Mouse (Mus musculus) heart, embryonic 13.5 days (tissue): ENCODE data around the gene Sys1. TPM values are rescaled to one million over a fixed set of nuclear protein-coding genes. Genes with fewer than 3 reads are reported as not detected.
A peak's percentile ranks its signal among the peaks of the same experiment; 100 is the strongest.

Experiments
- ATAC-seq: fragments of 200-750 bp; cut with Nextera tagmentation; 2 replicates; pipeline ENCODE4 v1.8.0; 2017; ENCODE audit warnings: moderate TSS enrichment; ENCODE audit not compliant: insufficient number of reproducible peaks, low FRiP score, low TSS enrichment; ENCODE audit errors: extremely low read depth
- H3K27ac ChIP-seq: fragments of 300-500 bp; sonication (generic); replicated peaks from 2 replicates; pipeline ENCODE4 v1.5.1; 2015; ENCODE audit warnings: moderate library complexity, mild to moderate bottlenecking, inconsistent platforms
- H3K27me3 ChIP-seq: fragments of 300-500 bp; sonication (generic); replicated peaks from 2 replicates; pipeline ENCODE4 v1.6.1; 2015; ENCODE audit warnings: mild to moderate bottlenecking, inconsistent platforms
- H3K36me3 ChIP-seq: fragments of 300-500 bp; sonication (generic); 2 replicates; pipeline ENCODE4 v1.6.1; 2015; ENCODE audit warnings: mild to moderate bottlenecking, inconsistent platforms
- H3K4me1 ChIP-seq: fragments of 300-500 bp; sonication (generic); 2 replicates; pipeline ENCODE4 v1.6.1; 2015; ENCODE audit warnings: inconsistent platforms
- H3K4me2 ChIP-seq: fragments of 300-500 bp; sonication (generic); 2 replicates; pipeline ENCODE4 v1.6.1; 2015; ENCODE audit warnings: inconsistent platforms, mild to moderate bottlenecking, moderate library complexity
- H3K4me3 ChIP-seq: fragments of 300-500 bp; sonication (generic); 2 replicates; pipeline ENCODE4 v1.5.1; 2015; ENCODE audit warnings: moderate library complexity, mild to moderate bottlenecking, inconsistent platforms
- H3K9ac ChIP-seq: fragments of 300-500 bp; sonication (generic); 2 replicates; pipeline ENCODE4 v1.6.1; 2015; ENCODE audit warnings: inconsistent platforms, mild to moderate bottlenecking, moderate library complexity
- H3K9me3 ChIP-seq: fragments of 300-500 bp; sonication (generic); 2 replicates; pipeline ENCODE4 v1.6.1; 2016; ENCODE audit warnings: inconsistent platforms
- WGBS: fragments of 180-500 bp; shearing (Covaris S2); methylation state at CpG from one replicate; pipeline ENCODE4 v1.1.7; 2015; ENCODE audit warnings: mixed read lengths; 5-methylcytosine and 5-hydroxymethylcytosine counted together
- polyA plus RNA-seq: library from polyadenylated mRNA; unstranded; fragments of >200 nt; fragmentation: Nextera tagmentation; extraction: Ambion mirVana; gene quantifications from 2 replicates; pipeline ENCODE4 v1.2.1, GENCODE M21; 2015

Gene Sys1
- polyA plus RNA-seq, 1 experiment from 2014 or later: 37.2 TPM

- peak overlapping the region; percentile 51 for H3K4me2 ChIP-seq
- no peak for ATAC-seq
- peak overlapping the region; percentile 74 for H3K27ac ChIP-seq
- no peaks in the 10 kb centered on the region for H3K36me3 ChIP-seq
- H3K9me3 ChIP-seq: no peaks in the 10 kb centered on the region
- peaks cover 77% of the 10 kb centered on the region for H3K4me1 ChIP-seq
- no peaks in the 10 kb centered on the region for H3K27me3 ChIP-seq
- 26% methylated on average over 14 of the region's 14 CpGs for WGBS
- 0 out of 2 replicates have a peak overlapping the region, but pooled peaks have one; percentile 1 for H3K4me3 ChIP-seq
- no peak overlapping the region for H3K9ac ChIP-seq
These were observed 3.6 kb upstream of the Sys1 start for GRCm38 (mm10) chr2:164453047-164453757.

- ATAC-seq: no peak
- Histone ChIP-seq H3K4me2 (no peak overlapping the region), H3K36me3 (no peaks in the 10 kb centered on the region), H3K9me3 (no peaks in the 10 kb centered on the region), H3K4me1 (peaks cover 73% of the 10 kb centered on the region), H3K27ac (no peak overlapping the region), H3K4me3 (no peak overlapping the region), H3K27me3 (no peaks in the 10 kb centered on the region), H3K9ac (no peak overlapping the region)
- 62% methylated on average over 7 of the region's 7 CpGs for WGBS
These were observed 2.8 kb upstream of the Sys1 start for GRCm38 (mm10) chr2:164453887-164454500.

DNA sequence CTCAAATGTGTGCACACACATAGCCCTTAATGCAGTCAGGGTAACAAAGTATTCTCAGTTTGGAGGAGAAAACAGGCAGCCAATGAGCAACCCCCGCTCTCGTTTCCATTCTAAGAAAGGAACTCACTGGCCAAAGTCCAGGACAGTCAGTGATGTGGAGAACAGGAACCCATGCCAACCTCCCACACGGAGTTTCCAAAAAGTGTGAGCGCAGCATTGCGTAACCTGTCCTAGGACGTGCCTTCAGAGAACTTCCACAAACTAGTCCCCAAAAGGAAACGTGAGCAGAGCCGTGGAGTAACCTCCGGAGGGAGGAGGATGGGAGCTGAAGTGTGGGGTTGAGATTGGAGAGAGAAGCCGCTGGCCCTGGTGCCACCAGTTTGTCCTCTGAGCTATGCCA, 1.9 kb upstream of the Sys1 start:
- WGBS: 44% methylated on average over 10 of the region's 10 CpGs
- H3K4me2 ChIP-seq: no peak overlapping the region; the same call in 1 of the 2 replicates
- ATAC-seq: no peak
- no peak overlapping the region for H3K9ac ChIP-seq
- H3K36me3 ChIP-seq: no peaks in the 10 kb centered on the region
- no peaks in the 10 kb centered on the region for H3K9me3 ChIP-seq
- no peaks in the 10 kb centered on the region for H3K27me3 ChIP-seq
- peaks cover 64% of the 10 kb centered on the region for H3K4me1 ChIP-seq
- no peak overlapping the region for H3K4me3 ChIP-seq
- H3K27ac ChIP-seq: 0 out of 2 replicates have a peak overlapping the region, but pooled peaks have one; percentile 37

DNA sequence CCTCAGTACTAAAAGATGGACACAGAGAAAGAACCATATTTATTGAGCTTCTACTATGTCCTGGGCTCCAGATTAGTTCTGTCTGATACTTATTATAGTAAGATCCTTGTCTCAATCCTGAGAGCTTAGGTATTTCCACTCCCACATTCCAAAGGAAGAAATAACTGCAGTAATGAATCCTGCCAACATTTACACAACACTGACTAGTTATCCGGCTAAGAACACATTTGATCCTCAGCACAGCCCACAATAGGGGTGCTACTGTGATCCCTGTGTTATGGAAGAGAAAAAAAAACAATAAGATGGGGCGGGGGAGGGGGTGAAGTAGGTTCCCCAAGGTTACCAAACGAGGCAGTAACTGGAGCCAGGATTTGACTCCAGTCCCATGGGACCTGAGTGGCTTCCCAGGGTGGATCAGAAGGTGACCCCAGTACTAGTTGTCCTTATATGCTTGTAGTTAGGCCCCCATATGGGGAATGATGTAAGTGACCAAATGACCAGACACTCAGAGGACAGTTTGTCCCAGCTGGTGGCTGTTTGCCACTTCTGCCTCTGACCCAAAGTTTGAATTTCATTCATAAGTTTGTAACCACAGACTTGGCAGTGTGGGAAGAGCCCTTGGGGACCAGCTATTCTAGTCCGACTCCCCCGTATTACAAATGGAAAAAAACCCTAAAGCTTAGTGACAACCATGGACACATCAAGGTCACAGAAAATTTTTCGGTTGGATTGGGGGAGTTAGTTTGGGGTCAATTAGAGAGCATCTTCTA, 1.2 kb upstream of the Sys1 start:
- no peaks in the 10 kb centered on the region for H3K27me3 ChIP-seq
- H3K9ac ChIP-seq: no peak overlapping the region
- whole genome bisulfite sequencing: 58% methylated on average over 6 of the region's 6 CpGs
- ATAC-seq: no peak
- no peak overlapping the region for H3K4me3 ChIP-seq
- H3K9me3 ChIP-seq: no peaks in the 10 kb centered on the region
- H3K36me3 ChIP-seq: no peaks in the 10 kb centered on the region
- H3K4me1 ChIP-seq: peaks cover 62% of the 10 kb centered on the region
- no peak overlapping the region for H3K27ac ChIP-seq
- no peak overlapping the region for H3K4me2 ChIP-seq

DNA sequence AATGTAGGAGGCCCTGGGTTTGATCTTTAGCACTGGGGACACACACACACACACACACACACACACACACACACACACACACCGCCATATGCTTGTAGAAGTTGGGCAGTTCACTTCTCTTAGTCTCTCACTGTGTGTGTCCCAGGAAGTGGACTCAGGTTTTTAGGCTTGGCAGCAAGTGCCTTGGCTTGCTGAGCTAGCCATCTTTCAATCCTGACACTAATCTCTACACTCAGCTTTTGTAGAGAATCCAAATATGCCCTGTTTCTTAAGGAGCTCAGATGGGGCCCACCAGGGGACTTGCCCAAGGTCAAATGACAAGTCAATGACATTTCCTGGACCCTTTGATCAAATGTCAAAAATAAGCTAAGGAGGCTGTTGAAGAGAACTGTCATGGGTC, 351 bp upstream of the Sys1 start:
- Histone ChIP-seq H3K4me2 (peak overlapping the region; percentile 55; the same call in 1 of the 2 replicates), H3K9ac (peak overlapping the region; percentile 67), H3K4me1 (peaks cover 58% of the 10 kb centered on the region), H3K27ac (peak overlapping the region; percentile 24; the same call in 1 of the 2 replicates), H3K36me3 (no peaks in the 10 kb centered on the region), H3K9me3 (no peaks in the 10 kb centered on the region), H3K4me3 (no peak overlapping the region; the same call in 1 of the 2 replicates), H3K27me3 (no peaks in the 10 kb centered on the region)
- ATAC-seq: no peak
- 88% methylated on average over 1 of the region's 1 CpGs for WGBS

DNA sequence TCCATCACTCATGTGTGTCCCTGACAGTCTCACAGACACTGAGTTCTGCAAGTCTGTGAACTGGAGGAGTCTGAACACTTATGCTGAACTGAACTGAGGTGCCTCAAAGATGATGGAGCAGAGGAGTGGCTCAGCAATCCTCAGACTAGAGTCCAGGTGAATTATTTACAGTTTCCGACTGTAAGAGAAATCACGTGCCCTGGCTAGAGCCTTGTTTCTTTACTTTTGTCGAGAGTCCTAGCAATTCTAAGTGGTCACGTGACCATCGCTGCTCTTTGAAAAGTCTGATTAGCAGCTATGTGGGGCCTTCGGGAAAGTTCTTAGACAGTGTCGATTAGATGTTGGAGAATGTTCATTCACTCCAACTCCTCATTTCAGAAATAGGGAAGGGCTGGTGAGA, 1.2 kb downstream of the Sys1 start:
- Histone ChIP-seq H3K27me3 (no peaks in the 10 kb centered on the region), H3K9me3 (no peaks in the 10 kb centered on the region), H3K27ac (no peak overlapping the region), H3K9ac (no peak overlapping the region), H3K4me3 (no peak overlapping the region), H3K4me2 (no peak overlapping the region), H3K36me3 (peaks cover 2% of the 10 kb centered on the region), H3K4me1 (peaks cover 54% of the 10 kb centered on the region)
- 56% methylated on average over 7 of the region's 7 CpGs for WGBS
- no peak for ATAC-seq

DNA sequence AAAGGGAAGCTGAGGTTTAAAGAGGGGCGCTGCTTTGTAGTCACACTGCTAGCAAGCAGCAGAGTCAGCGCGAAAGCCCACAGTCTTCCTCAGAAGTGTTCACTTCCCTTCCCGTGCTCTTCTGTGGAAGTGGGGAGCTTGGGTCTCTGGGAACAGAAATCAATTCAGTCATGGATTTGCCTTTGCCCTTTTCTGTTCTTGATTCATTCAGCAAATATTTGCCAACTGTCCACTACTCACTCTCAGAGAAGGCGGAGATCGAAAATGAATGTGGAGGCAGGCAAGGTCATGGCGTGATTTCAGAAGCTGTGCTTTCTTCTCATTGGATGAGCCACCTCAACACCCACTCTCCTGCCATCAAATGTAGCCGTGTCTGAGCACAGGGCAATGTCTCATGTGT, 1.8 kb downstream of the Sys1 start:
- ATAC-seq: no peak
- Histone ChIP-seq H3K9me3 (no peaks in the 10 kb centered on the region), H3K36me3 (peaks cover 8% of the 10 kb centered on the region), H3K4me2 (no peak overlapping the region), H3K27ac (no peak overlapping the region), H3K4me3 (no peak overlapping the region), H3K9ac (no peak overlapping the region), H3K27me3 (no peaks in the 10 kb centered on the region), H3K4me1 (peaks cover 48% of the 10 kb centered on the region)
- WGBS: 83% methylated on average over 8 of the region's 8 CpGs

- peak within 1 kb of the TSS; percentile 88 for H3K9ac ChIP-seq
- ATAC-seq: peak; percentile 94
- H3K36me3 ChIP-seq: peaks cover 32% of the 10 kb centered on the region
- H3K4me1 ChIP-seq: peaks cover 24% of the 10 kb centered on the region
- peak within 1 kb of the TSS; percentile 91 for H3K4me3 ChIP-seq
- H3K27me3 ChIP-seq: no peaks in the 10 kb centered on the region
- under 1% methylated on average over 78 of the region's 79 CpGs for WGBS
- H3K9me3 ChIP-seq: no peaks in the 10 kb centered on the region
- peak within 1 kb of the TSS; percentile 66 for H3K27ac ChIP-seq
- H3K4me2 ChIP-seq: peak within 1 kb of the TSS; percentile 89
These were observed 4.2 kb downstream of the Sys1 start, which contains the start of gene Gm20458 for GRCm38 (mm10) chr2:164460745-164461551. Gene Gm20458 (plus strand): TSS chr2:164460967.

GRCm38 (mm10) chr2:164465161-164465560, 8.4 kb downstream of the Sys1 start:
- no peak overlapping the region for H3K4me2 ChIP-seq
- no peaks in the 10 kb centered on the region for H3K9me3 ChIP-seq
- no peak overlapping the region for H3K4me3 ChIP-seq
- no peaks in the 10 kb centered on the region for H3K27me3 ChIP-seq
- H3K9ac ChIP-seq: no peak overlapping the region
- no peak for ATAC-seq
- H3K4me1 ChIP-seq: peaks cover 12% of the 10 kb centered on the region
- H3K36me3 ChIP-seq: peaks cover 48% of the 10 kb centered on the region
- H3K27ac ChIP-seq: no peak overlapping the region

DNA sequence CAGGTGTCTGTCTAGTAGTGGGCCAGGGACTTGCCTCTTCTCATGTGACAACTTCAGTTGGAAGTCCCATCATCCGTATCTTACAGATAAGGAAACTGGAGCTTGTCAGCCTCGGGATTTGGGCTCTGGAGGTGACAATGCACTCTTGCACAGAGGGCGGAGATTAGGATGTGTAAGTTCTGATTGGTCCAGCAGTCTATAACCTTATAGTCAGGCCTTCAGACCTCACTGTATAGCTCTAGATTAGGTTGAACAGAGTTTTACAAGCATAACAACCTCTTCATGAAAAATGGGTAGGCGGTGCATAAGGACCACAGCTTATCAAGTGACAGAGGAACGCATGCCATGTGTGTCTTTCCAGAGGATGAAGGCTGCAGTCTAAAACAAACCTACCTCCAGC, 10.0 kb downstream of the Sys1 start:
- Histone ChIP-seq H3K4me1 (peaks cover 8% of the 10 kb centered on the region), H3K4me2 (no peak overlapping the region), H3K27me3 (no peaks in the 10 kb centered on the region), H3K27ac (no peak overlapping the region), H3K36me3 (peaks cover 48% of the 10 kb centered on the region), H3K9me3 (no peaks in the 10 kb centered on the region), H3K4me3 (no peak overlapping the region), H3K9ac (no peak overlapping the region)
- 59% methylated on average over 5 of the region's 5 CpGs for WGBS
- ATAC-seq: no peak

DNA sequence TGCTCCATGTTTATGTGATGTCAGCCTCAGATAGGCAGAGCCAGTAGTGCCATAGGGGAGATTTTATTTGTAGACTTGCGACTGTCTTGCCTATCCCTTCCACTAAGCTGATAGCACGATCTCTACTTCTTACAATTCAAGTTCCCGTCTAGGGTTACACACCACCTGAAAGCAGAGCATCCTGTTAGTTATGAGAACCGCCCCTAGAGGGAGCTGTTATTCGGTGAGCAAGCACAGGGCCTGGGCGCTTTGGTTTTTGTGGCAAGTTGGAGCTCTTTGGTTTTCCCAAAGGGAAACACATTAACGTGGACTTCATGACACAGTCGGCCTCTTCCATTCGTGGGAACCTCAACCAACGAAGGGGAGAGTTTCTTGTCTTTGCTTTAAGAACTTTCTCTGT, 13.5 kb downstream of the Sys1 start:
- no peaks in the 10 kb centered on the region for H3K9me3 ChIP-seq
- no peaks in the 10 kb centered on the region for H3K27me3 ChIP-seq
- H3K36me3 ChIP-seq: peaks cover 33% of the 10 kb centered on the region
- no peak for ATAC-seq
- H3K4me3 ChIP-seq: no peak overlapping the region
- WGBS: 27% methylated on average over 10 of the region's 10 CpGs
- no peak overlapping the region for H3K4me2 ChIP-seq
- H3K27ac ChIP-seq: no peak overlapping the region
- no peaks in the 10 kb centered on the region for H3K4me1 ChIP-seq
- no peak overlapping the region for H3K9ac ChIP-seq
